Mouse (Mus musculus) hindbrain, embryonic 10.5 days (tissue): ENCODE results near the gene Sly. TPM values are rescaled to one million over a fixed set of nuclear protein-coding genes. Genes with fewer than 3 reads are reported as not detected.
"Not testable (repeated sequence)": the region's sequence is repeated elsewhere in the genome, so short reads cannot be mapped to it uniquely, and the experiment has no call there.

ENCODE experiments used
- DNase-seq: peaks from one replicate; pipeline ENCODE4 v3.0.0-alpha.2; 2017; ENCODE audit warnings: low spot score
- H3K27ac ChIP-seq: fragments of 300-500 bp; sonication (generic); 2 replicates; pipeline ENCODE4 v1.5.1; 2016; ENCODE audit warnings: mild to moderate bottlenecking, moderate library complexity
- H3K27me3 ChIP-seq: fragments of 300-500 bp; sonication (generic); 2 replicates; pipeline ENCODE4 v1.6.1; 2016; ENCODE audit warnings: mild to moderate bottlenecking; ENCODE audit not compliant: poor library complexity, insufficient read depth, severe bottlenecking
- H3K36me3 ChIP-seq: fragments of 300-500 bp; sonication (generic); 2 replicates; pipeline ENCODE4 v1.6.1; 2016; ENCODE audit warnings: mild to moderate bottlenecking, moderate library complexity
- H3K4me1 ChIP-seq: fragments of 300-500 bp; sonication (generic); replicated peaks from 2 replicates; pipeline ENCODE4 v1.6.1; 2016; ENCODE audit warnings: mild to moderate bottlenecking
- H3K4me3 ChIP-seq: fragments of 300-500 bp; sonication (generic); 2 replicates; pipeline ENCODE4 v1.5.1; 2016; ENCODE audit warnings: mild to moderate bottlenecking, moderate library complexity
- H3K9me3 ChIP-seq: fragments of 300-500 bp; sonication (generic); 2 replicates; pipeline ENCODE4 v1.6.1; 2016; ENCODE audit warnings: mild to moderate bottlenecking, moderate library complexity
- WGBS: fragments of 180-500 bp; shearing (Covaris S2); methylation state at CpG from one replicate; pipeline ENCODE4 v1.1.7; 2016; 5-methylcytosine and 5-hydroxymethylcytosine counted together
- polyA plus RNA-seq: library from polyadenylated mRNA; unstranded; fragments of >200 nt; fragmentation: Nextera tagmentation; extraction: Ambion mirVana; gene quantifications from 2 replicates; pipeline ENCODE4 v1.2.1, GENCODE M21; 2016

The Sly gene
- not detected in 2 replicates for polyA plus RNA-seq

GRCm38 (mm10) chrY:57186888-57187287, at the start of gene Sly:
Gene Sly (plus strand): TSS chrY:57187188.
- H3K4me3 ChIP-seq, H3K36me3 ChIP-seq, H3K9me3 ChIP-seq, DNase-seq, H3K4me1 ChIP-seq, H3K27me3 ChIP-seq, H3K27ac ChIP-seq: not testable (repeated sequence)
- WGBS: no CpG with 5 or more reads among the region's 5 CpGs
